Mouse (Mus musculus) stomach, postnatal 0 days (tissue): ENCODE measurements at regions not wholly inside any gene's neighbourhood (a gene's known extent, or its start where the extent isn't known, plus 50 kb on each side); places are given as distances from the start of the nearest gene placed in this dataset.

Source experiments
- CTCF ChIP-seq: IDR thresholded peaks from 2 replicates; pipeline ENCODE4 v1.5.1; 2016; ENCODE audit warnings: antibody characterized with exemption, low read depth, mild to moderate bottlenecking, moderate library complexity
- EP300 ChIP-seq: optimal IDR thresholded peaks from 2 replicates; pipeline ENCODE3; 2016; ENCODE audit warnings: antibody characterized with exemption

DNA sequence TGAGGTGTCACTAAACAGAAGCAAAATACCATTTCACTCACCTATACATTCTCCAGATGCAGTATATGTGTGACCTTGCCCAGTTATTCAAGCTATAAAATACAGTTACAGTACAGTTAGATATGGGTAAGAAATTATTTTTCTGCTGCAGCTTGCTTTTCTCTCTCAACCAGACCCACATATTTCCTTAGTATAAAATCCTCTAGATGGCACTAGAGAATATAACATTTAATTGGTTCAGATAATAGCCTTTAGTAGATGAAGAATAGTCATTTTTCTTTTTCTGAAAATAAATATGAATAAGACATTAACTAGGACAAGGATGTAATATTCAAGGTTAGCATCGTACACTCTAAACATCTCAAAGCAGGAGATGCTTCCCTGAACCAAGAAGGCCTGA lies 441.0 kb downstream of the Stim2 start:
- no peak for TF ChIP-seq EP300
- peak; percentile 52 for TF ChIP-seq CTCF
